Mouse (Mus musculus) monocyte, adult 5-6 weeks (primary cell): Measurements from ENCODE around the gene Dcps. TPM values are rescaled to one million over a fixed set of nuclear protein-coding genes. Genes with fewer than 3 reads are reported as not detected.

Experiments
- total RNA-seq: library from RNA; stranded (forward); fragments of 200-1000, 200-491, 200-594 nt; gene quantifications from 3 replicates; pipeline ENCODE4 v1.2.3, GENCODE M21; 2017

Dcps gene
- total RNA-seq, 1 experiment from 2014 or later = 26.1 TPM

Other genes with a start within 250 kb of the Dcps start
- gene St3gal4, start 56.8 kb downstream of the Dcps start, total RNA-seq = 110 to 141 TPM (median 113 TPM) in 3 replicates
- gene Srpr, start 24.1 kb upstream of the Dcps start, total RNA-seq = 44.4 to 75.2 TPM (median 54.0 TPM) in 3 replicates
- gene Tirap, start 24.2 kb upstream of the Dcps start, total RNA-seq = 9.9 to 13.5 TPM (median 12.9 TPM) in 3 replicates
- gene Foxred1, start 35.0 kb upstream of the Dcps start, total RNA-seq = 33.0 to 49.7 TPM (median 42.1 TPM) in 3 replicates
- 8.1 to 19.4 TPM (median 15.3 TPM) in 3 replicates for gene Fam118b, start 91.7 kb upstream of the Dcps start, total RNA-seq
- 11.6 to 17.8 TPM (median 12.7 TPM) in 3 replicates for gene Rpusd4, start 91.8 kb upstream of the Dcps start, total RNA-seq
- 0.19 to 0.68 TPM in 2 of 3 replicates, not detected in the other for gene Cdon, start 245.1 kb upstream of the Dcps start, total RNA-seq